Mouse (Mus musculus) G1E-ER4 (cell line): ENCODE results near the gene Clcn3. TPM values are rescaled to one million over a fixed set of nuclear protein-coding genes. Genes with fewer than 3 reads are reported as not detected.

Experiments used
- GATA1 ChIP-seq: IDR thresholded peaks from one replicate; pipeline ENCODE4 v1.8.0; 2012; ENCODE audit warnings: low read length, inconsistent platforms
- polyA plus RNA-seq: library from polyadenylated mRNA; stranded (reverse); fragments of >175 nt; gene quantifications from 2 replicates; pipeline ENCODE4 v1.2.3, GENCODE M21; 2012

Clcn3 gene
- polyA plus RNA-seq, 1 experiment: 21.3 TPM

DNA sequence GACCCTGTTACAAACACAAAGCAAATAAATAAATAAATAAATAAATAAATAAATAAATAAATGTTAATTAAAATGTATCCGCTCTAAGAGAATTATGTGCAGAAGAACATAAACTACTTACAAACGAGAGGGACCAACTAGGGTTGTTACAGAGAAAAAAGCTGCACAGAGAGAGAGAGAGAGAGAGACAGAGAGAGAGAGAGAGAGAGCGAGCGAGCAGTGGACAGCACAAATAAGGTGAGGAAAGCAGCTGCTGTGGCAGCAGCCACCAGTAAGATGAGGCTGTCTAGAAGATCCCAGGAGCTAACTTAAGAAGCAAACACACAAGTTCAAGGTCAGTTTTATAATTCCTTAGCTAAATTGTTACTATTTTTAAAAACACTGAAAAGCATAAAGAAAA lies 18.6 kb downstream of the Clcn3 start:
- no peak for TF ChIP-seq GATA1

DNA sequence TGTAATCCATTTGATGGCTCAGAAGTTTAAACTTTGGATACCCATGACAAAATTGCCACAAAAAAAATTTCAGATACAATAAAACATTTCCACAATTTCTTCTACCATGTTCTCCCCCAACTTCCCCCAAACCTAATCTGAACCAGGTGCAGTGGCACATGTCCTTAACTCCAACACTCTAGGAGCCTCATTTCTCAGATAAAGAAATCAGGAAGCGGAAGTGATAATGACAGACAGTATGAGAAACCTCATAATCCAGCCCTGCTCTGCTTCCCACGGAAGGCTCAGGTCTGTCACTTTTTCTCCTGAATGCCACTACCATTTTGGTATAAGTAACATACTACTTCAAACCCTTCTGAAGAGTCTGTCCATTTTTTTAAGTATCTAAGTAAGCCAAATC lies 19.2 kb downstream of the Clcn3 start:
- TF ChIP-seq GATA1: peak; percentile 57

DNA sequence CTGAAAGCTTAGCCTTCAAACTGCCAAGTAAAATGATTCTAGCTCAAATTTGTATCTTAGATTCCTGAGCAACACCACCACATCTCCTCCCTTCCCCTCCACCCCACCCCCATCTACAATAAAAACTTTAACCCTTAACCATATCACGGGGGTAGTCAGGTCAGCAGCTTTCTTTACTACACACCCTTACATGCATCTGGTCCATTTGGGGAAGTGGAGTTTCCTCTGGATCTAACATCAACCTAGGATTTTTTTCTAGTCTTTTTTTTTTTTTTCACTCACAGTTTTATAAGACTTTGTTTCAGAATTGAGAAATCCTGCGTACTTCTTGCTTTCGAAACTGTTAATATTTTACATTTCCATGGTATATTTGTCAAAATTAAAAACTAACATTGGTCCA lies 20.3 kb downstream of the Clcn3 start:
- no peak for TF ChIP-seq GATA1

DNA sequence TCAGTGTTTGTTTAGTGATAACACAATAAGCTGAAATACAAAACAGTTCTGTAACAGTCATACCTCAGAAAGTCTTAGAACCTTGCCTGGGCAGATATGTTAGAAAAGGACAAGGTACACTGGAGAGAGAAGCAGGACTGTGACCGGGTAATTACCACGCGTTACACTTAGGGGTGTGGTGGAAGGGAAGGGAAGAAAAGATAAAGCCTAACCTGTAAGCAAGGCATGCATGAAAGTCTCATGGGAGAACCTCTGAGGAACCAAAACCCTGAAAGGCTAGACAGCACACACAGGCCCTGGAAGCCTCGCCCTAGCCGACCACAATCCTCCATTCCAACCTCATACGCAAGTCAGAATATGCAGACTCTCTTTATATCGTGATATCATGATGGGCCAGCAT lies 26.3 kb downstream of the Clcn3 start:
- TF ChIP-seq GATA1: no peak

DNA sequence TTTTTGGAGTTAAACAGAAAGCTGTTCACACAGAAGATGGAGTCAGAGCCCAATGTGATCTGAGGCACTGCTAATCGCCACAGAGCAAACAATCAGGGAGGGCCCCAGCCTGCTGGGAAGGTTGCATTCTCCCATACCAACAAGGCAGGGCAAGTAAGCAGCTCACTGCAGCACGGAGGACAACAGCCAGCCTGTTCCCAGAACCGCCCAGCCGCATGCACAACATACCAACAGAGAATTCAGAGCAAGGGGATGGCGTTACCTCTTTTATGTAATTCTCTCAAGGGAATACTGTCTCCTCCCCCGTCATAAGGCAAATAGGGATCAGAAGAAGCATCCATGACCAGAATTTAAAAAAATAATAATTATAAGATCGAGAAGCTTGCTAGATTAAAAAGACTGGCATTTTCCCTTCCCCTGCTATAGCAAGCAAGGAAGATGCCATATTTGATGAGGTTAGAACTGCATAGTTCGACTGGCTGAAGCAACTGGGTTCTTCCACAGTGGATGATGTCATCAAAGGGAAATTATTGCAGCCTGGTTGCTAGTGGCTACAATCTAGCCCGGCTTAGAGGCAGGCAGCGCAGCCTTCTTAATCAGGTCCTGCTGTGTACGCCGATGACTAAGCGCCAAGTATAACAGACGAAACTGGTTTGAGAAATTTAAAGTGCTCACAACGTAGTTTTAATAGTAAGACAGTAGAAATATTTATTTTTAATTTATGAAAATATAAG lies 28.7 kb downstream of the Clcn3 start:
- TF ChIP-seq GATA1: peak; percentile 80

DNA sequence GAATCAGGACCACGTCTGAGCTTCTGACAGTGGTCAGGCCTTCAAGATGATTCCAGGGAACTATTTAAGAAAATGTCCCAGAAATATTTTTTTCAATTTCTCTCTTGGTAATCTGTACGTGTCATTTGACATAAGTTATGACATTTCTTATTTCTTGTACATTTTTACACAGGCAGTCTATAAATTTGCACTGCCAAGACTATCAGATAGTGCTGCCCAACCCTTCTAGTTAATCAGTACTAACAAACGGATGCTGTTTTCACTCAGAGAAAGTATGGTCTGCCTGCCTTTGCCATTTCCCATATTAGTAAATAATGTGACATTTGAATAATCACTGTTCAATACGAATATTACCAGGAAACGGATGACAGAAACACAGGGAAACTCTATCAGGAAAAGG lies 30.3 kb downstream of the Clcn3 start:
- no peak for TF ChIP-seq GATA1

DNA sequence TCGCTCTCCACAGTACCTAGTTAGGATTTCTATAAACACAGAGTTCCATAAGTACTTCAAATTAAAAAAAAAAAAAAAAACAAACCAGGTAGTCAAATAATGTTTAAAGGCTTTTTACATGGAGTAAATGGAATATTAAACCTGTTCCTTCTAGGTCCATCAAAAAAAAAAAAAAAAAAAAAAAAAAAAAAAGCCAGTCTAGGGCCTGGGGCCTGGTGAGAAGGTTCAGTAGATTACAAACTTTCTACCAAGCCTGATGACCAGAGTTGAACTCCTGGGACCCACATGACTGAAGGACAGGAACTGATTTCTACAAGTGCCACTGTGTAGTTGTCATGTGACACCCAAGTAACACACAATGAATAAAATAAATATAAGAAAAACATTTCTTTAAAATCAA lies 31.3 kb downstream of the Clcn3 start:
- no peak for TF ChIP-seq GATA1

DNA sequence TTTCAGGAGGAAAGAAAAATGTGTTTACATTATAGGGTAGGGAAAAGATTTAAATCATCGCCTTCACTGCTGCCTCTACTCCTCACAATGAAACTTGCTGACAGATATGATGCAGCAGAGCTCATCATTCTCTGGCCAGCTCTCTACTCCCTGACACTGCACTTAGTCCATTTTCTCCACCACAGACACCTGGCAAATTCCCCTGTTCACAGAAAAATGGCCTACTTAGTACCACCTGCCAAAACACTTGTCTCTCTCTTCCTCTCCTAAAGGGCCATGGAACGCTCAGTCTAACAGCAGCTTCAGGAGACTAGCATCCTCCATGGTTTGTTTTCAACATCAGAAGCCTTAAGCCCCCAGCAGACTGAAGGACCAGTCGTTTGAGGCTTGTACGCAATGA lies 31.8 kb downstream of the Clcn3 start:
- TF ChIP-seq GATA1: no peak

DNA sequence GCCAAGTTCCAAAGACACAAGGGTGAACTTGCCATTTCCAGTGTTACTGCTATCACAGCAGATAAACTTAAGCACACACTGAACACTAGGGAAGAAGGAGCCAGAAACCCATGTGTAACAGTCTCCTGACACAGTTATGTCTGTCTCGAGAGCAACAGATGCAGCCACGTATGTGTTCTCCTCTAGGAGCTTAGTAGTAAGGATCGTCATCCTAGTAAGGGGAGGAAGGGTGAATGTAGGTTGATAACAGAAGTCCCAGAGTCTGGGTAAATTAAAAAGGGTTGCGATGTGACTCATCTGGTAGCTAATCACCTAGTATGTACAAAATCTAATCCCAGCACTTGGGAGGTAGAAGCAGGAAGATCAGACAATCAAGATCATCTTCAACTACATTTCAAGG lies 33.2 kb downstream of the Clcn3 start:
- no peak for TF ChIP-seq GATA1

DNA sequence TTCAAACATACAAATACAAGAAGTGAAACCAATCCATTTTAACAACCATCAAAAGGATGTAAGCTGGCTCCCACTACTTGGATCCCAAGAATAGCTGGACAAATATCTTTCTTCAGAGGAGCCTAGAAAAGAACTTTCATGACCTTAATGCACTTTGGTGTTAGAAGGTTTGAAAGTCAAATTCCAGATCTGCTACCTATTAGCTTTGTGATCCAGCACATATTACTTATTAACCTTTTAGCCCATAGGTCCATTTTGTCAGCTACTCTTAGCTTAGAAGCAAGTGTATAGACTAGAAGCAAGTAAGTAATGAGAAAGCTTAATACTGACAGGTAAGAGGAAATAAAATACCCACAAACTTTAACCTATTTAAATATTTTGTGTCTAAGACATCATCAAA lies 35.6 kb downstream of the Clcn3 start:
- TF ChIP-seq GATA1: no peak

DNA sequence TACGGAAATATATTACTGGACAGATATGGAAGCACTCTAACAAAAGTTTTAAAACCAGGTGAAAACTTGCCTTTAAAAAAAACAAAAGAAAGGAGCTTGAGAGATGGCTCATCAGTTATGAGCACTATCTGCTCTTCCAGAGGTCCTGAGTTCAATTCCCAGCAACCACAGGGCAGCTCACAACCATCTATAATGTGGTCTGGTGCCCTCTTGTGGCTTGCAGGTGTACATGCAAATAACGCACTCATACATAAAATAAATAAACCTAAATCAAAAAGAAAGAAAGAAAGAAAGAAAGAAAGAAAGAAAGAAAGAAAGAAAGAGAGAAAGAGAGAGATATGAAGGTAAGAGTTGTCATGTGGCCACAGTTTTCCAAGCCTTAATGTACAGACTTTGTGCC lies 40.2 kb downstream of the Clcn3 start:
- no peak for TF ChIP-seq GATA1

DNA sequence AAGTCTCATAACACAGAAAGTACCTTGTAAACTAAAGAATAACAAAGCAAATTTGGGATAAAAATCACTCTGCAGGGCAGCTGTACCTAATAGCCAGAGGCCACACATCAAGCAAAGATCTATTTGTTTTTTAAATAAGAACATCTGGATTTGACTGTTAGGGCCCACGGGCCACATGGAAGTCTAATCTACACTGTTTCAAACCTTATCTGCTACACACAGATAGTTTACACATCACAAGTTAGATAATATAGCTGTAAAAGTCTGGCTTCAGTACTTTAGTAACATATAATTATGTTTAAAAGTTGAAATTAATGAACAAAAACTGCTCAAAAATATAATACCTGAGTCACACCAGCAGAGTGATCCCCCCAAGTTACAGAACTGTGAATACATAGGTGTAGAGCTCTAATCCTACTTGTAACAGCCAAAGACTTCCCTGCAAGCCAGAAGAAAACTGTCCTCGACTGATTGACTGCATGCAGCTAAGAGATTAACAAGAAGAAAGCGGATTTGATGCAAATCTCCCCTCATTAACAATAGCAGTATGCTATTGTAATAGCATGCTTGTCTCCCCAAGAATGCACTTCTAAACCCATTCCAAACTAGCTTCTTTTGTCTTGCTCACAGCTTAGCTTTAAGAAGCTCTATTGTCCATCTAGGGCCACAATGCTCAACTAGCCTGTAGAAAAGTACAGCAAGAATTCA lies 44.2 kb downstream of the Clcn3 start:
- peak; percentile 89 for TF ChIP-seq GATA1

DNA sequence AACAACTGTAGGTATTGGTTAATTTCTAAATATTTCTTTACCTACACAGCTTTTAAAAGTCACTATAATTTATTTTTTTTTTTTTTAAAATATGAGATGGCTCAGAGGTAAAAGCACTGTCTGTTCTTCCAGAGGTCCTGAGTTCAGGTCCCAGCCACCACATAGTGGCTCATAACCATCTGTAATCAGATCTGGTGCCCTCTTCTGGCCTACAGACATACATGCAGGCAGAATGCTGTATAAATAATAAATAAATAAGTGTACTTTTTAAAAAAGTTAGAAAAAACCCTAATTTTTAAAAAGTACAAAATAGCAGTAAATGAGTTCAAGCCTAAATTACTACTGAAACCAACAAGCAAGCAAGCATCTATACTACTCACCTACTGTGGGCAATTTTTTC lies 49.5 kb downstream of the Clcn3 start:
- no peak for TF ChIP-seq GATA1

DNA sequence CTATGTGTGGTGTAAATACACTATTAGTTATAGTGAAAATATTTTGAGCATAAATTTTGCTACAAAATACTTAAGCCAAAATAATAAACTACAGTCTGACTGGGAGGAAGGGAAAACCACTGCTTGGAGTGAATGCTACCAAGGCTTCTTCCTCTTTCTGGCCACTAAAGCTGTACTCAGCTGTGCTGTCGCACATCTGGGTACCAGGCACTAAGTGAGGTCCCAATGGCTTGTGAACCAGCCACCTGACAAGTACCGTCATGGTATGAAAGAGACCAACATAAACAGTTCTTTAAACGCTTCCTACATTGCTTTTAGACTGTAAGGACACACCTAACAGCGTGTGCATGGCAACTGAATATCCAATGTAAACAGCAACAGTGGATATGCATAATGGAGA lies 62.9 kb downstream of the Clcn3 start:
- no peak for TF ChIP-seq GATA1

DNA sequence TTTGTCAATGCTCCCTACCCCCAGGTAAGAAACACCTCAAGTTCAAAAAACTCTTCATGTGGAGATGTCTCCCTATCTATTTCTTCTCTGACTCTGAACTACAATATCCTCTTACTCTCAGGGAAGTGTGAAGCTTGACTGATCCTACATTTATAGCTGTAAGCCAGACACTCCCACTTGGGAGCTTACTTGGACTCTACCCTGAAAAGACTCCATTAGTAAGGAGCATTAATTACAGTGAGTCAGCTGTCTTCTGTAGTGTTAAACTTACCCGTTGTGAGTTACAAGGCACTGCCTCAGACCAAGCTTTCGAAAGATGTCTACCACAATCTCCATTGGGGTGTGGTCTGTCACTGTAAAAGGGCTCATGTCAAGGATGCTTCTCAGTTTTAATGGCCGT lies 64.0 kb downstream of the Clcn3 start:
- no peak for TF ChIP-seq GATA1

DNA sequence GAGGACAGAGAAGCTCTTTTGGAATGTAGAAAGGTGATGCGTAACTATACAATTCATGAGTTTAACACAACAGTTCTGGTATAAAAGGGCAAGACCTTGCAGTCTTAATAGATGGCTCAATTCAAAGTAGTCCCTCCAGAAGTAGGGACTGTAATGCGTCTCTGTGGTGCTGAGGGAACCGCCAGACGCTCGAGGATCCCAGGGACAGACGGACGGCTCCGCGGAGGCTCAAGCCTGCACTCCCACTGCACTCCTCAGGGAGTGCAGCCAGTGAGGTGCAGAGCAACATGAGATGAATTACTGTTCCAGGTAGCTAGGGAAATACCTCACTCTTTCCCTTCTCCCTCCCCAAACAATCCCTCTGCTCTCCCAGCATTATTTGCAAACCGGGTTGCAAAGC lies 70.5 kb downstream of the Clcn3 start:
- TF ChIP-seq GATA1: no peak

DNA sequence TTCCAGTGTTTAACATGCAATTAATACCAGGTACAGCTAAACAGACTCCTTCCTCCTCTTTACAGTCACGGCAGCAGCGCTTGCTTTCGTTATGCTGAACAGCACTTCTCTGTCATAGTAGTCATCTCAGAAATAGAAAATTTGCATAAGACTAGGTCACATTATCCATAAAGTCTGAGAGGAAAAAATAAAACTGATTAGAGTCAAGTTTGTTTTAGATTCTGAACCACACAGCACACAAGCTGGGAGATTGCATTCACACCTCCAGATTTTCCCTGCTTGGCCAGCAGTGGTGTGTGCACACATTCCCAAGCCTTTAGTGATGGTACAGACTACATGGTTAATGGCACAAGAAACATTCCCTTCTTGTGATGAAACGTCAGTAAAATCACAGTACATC lies 71.0 kb downstream of the Clcn3 start:
- TF ChIP-seq GATA1: no peak
